Mouse (Mus musculus): ENCODE measurements at regions not wholly inside any gene's neighbourhood (a gene's known extent, or its start where the extent isn't known, plus 50 kb on each side); places are given as distances from the start of the nearest gene placed in this dataset.

GRCm38 (mm10) chr13:85436254-85436653 lies 147.3 kb upstream of the Rasa1 start:
- no peak for DNase-seq (ENCODE audit: low read depth, low spot score)

DNA sequence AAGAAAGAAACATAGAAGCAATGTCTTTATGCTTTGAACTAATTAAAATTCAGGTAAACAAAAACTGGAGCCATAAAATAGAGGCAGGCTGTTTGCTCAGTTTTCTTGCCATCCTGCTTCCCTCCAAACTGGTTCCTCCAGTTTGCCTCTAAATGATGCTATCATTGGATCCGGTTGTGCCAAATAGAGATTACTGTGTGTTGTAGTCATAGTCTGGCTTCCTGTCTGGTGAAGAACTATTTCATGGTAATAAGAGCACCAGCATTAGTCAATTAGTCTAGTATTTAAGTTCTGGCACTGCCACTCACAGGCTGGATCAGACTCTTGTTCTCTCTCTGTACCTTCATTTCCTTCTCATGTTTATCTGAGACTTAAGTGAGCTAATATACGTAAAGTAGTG lies 141.9 kb upstream of the Rasa1 start:
- DNase-seq (ENCODE audit: low read depth, low spot score): peak; percentile 53

- peak; percentile 86 for DNase-seq (ENCODE audit: low read depth, low spot score)
Measured at GRCm38 (mm10) chr13:85430040-85430439, 141.1 kb upstream of the Rasa1 start.

GRCm38 (mm10) chr13:85418671-85419070 lies 129.7 kb upstream of the Rasa1 start:
- DNase-seq (ENCODE audit: low read depth, low spot score): no peak

DNA sequence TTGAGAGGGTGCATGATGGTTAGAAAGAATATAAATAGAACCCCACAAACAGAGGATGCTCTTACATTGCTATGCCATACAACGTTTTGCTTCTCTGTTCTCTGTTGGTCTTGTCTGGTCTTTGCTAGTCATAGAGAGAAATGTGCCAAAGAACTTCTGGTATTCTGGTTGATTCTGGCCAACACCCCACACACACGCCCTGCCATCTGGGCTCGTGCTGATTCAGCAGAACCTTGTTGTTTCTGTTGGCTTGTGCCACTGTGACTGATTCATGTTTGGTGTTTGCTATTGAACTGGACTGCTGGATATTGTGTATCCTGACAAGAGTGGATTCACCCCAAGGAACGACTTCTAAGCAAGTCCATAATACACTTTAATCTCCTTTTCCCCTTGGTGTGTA lies 126.0 kb upstream of the Rasa1 start:
- DNase-seq (ENCODE audit: low read depth, low spot score): no peak

DNA sequence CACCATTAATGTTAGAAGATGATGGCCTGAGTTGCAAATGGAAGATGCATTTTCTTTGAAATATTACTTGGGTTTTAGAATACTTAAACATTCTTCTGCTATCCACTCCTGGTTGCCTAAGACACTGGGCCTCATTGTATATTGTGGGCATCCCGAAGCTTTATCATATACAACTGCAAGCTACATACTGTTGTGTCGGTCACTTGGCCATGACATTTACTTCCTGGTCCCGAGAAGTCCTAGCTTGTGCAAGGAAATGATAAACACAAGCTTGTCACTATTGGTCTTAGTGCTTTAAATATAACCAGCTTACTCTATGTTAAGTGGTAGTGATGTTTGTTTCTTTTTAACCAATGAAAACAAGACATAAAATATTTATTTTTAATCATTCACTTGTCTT lies 122.4 kb upstream of the Rasa1 start:
- DNase-seq (ENCODE audit: low read depth, low spot score): no peak

GRCm38 (mm10) chr13:85398834-85399233 lies 109.9 kb upstream of the Rasa1 start:
- DNase-seq (ENCODE audit: low read depth, low spot score): peak; percentile 27

- DNase-seq (ENCODE audit: low read depth, low spot score): peak; percentile 44
Measured at GRCm38 (mm10) chr13:85376338-85376998, 87.5 kb upstream of the Rasa1 start.

GRCm38 (mm10) chr13:85359621-85360020 lies 70.7 kb upstream of the Rasa1 start:
- DNase-seq (ENCODE audit: low read depth, low spot score): no peak

GRCm38 (mm10) chr13:85359143-85359542 lies 70.2 kb upstream of the Rasa1 start:
- peak; percentile 69 for DNase-seq (ENCODE audit: low read depth, low spot score)

- DNase-seq (ENCODE audit: low read depth, low spot score): no peak
Measured at GRCm38 (mm10) chr13:85352061-85352460, 63.1 kb upstream of the Rasa1 start.
